Mouse (Mus musculus): ENCODE measurements around the gene Mab21l3. TPM values are rescaled to one million over a fixed set of nuclear protein-coding genes. Genes with fewer than 3 reads are reported as not detected.
"Not testable (repeated sequence)": the region's sequence is repeated elsewhere in the genome, so short reads cannot be mapped to it uniquely, and the experiment has no call there.

The Mab21l3 gene
- total RNA-seq, 2 experiments from 2014 or later: 0.14 TPM; not detected in 1

DNA sequence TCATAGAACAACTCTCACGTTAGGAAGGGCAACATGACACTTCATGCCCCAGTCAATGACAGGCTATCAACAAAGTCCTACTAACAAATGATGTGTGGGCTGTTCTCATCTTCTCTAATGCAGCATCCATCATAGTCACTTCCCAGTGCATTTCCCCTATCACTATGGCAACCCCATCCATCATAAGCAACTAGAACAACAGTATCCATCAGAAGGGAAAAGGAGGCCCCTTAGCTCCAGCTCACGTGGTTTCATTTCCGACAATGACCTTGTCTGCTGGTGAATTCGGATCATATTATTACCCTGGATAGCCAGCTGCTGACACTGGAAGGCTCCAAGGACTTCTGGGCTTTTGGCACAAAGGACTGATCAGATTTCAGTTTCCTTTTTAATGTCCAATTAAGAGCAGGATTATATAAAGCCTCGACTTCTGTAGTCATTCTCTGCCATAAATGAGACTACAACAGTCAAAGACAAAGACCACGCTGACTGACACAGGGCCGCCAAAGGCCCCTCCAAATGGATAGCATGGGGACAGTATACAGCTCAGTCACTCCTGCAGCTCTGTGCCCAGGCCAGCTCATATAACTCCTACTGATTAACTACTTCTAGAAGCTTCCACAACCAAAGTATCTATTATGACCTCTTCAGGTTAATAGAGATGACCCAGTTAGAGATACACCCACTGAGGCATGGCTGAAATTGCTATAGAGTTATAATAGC, 6.2 kb downstream of the Mab21l3 start:
- DNase-seq (ENCODE audit: extremely low spot score in 1 of 2, low spot score in 1 of 2): no peak

DNA sequence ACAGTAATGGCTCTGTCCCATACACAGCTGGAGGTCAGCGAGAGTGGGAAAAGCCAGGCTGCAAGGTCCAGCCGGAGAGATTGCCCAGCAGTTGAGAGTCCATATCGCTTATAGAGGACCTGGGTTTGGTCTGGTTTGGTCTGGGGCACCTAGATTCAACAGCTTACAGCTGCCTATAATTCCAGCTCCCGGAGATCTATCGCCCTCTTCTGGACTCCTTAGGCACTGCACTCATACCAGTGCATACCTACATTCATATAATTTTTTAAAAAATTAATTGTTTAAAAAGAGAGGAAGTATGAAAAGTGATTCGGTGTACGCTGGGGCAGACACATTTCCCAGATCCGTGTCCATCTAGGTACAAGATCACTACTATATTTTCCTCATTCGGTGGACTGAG, 9.4 kb downstream of the Mab21l3 start:
- no peak for DNase-seq (ENCODE audit: extremely low spot score in 1 of 2, low spot score in 1 of 2)

DNA sequence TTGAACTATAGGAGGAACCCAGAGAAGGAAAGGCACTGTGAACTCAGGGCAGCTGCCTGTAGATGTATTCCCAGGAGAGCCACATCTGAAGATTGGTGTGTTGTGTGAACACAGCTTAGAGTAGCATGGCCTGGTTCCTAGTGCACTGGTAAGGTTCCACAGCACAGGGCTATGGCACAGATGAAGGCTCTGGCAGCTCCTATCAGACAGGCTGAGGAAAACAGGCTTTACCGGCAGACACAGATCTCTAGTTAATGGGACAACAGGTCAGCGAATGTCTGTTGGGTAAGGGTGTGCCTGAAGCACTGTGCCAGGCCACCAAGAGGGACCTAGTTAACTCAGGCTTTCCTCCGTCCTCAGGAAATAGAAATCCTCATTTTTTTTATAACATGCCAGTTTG, 11.8 kb downstream of the Mab21l3 start:
- no peak for DNase-seq (ENCODE audit: extremely low spot score in 1 of 2, low spot score in 1 of 2)

DNA sequence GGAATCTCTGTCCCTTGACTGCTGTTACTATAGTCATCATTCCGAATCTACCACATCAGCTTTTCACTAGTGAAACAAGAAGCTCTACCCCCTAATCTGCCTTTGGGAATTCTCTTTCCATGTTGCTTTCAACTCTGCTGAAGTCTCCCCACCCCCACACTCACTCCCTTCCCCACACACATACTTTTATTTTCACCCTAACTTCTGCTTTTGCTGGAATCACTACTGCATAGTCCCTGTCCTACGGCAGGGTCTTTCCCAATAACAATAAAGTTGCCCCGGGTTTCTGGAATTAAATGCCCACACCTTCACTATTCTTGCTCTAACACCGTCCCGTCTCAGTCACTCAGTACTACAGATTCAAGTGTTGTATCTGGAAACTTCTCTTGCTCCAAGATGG, 12.2 kb downstream of the Mab21l3 start:
- no peak for DNase-seq (ENCODE audit: extremely low spot score in 1 of 2, low spot score in 1 of 2)

DNA sequence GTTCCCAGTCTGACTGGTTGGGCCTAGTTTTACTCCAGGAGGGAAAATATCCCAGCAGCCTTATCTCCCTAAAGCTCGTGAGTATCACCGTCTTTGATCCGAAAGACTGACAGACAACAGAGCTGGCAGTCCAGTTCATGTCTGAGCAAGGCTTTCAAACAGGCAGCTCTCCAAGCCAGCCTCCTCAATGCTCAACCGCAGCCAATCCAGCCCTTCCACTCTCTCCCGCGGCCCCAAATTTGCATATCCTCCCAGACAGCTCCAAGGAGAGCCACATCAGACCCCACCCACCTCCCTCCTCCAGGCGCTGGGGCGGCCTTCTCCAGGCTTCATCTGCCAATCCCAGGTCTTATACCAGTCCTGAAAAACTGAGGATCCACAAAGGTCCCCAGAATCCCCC, 12.7 kb downstream of the Mab21l3 start:
- DNase-seq (ENCODE audit: extremely low spot score in 1 of 2, low spot score in 1 of 2): peak in 1 of 2 experiments; percentile 17

DNA sequence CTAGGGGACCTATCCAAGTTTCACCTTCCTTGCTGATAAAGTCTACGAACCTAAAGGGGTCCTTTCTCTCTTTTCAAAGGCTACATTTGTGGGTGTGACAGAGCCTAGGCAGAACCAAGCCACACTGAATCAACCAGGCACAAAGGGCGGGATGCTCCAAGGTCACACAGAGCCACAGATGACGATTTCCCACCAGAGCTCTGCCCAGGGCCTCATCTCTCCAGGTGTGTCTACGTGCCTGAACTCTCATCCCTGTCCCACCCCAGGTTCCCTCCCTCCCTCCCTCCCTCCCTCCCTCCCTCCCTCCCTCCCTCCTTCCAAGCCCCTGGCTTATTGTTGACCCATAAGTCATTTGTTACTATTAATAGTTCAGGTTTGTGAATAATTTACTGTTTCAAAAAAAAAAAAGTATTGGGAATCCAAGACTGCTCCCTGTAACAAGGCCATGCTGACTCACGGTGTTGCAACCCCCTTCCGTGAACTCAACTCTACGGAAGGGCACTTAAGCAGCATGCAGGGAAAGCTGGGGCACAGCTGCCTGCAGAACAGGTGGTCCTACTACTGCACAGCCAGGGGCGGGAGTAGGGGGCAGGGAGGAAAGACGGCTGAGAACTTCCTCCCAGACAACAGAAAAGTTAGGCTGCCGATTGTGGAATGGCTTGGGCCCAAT, 17.4 kb downstream of the Mab21l3 start:
- DNase-seq (ENCODE audit: extremely low spot score in 1 of 2, low spot score in 1 of 2): no peak

DNA sequence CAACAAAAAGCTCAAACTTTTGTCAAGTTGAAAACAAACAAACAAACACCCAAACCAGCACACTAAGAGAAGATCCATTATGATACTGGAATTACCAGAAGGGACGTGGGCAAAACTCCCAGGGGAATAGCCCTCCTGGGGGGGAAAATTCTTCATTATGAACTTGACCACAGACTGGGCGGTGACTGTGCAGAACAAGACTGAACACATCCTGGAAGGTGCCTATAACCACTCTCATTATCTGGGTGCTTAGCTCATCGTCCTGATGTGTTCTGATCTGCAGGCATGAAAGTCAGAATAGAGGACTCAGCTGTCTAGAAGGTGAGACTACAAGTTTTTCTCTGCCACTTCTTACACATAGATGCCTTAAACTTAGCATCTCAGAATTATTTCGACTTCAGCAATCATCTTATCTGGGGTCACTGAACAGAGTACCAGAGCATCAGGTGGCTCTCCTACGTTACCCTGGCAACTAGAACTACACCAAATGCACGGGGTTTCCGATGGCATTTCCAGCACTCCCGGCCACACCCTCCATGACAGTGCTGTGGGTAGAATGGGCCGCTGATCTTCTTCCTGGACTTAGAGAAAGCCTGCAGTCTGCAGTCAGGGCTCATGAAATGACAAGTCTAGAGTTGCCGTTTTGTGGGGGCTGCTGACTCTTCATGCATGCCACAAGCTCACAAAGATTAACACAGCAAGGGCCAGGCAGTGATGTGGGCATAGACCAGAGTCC, 18.7 kb downstream of the Mab21l3 start:
- DNase-seq (ENCODE audit: extremely low spot score in 1 of 2, low spot score in 1 of 2): no peak

DNA sequence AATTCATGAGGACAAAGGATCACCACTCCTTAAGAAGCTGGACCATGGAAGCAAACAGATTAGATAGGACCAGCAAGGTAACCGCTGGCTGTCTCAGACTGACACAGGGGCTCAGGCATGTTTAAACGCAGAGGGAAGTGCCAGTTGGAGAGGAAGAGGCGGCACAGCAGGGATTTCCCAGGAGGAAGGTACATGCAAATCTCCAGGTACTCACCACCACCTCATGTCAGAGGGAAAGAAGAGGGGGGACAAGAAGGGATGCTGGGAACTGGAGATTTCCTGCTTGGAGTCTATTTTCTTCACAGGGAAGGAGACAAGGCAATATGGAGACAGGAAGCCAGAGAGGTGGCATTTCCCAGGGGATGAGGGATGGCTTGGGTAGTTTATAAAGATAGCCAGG, 20.2 kb downstream of the Mab21l3 start:
- DNase-seq (ENCODE audit: extremely low spot score in 1 of 2, low spot score in 1 of 2): no peak

DNA sequence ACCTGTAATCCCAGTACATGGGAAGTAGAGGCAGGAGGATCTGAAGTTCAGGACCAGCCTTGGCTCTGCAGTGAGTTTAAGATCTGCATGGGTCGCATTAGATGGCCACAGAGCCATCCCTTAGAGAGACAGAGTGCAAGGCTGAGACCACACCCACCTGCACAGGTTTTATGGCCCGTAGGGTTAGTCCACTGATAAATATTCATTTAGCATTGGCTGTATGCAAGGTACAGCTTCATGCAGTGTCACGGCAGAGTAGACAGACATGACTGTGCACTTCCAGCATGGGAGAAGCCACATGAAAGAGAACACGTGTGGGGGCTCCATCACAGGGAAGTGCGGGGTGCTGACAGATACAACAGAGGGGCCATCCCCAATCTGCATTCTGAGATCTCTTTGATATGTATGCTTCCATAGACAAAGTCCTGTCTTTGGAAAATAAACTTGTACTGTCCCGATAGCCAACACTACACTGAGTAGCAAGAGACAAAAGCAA, 21.5 kb downstream of the Mab21l3 start:
- no peak for DNase-seq (ENCODE audit: extremely low spot score in 1 of 2, low spot score in 1 of 2)

DNA sequence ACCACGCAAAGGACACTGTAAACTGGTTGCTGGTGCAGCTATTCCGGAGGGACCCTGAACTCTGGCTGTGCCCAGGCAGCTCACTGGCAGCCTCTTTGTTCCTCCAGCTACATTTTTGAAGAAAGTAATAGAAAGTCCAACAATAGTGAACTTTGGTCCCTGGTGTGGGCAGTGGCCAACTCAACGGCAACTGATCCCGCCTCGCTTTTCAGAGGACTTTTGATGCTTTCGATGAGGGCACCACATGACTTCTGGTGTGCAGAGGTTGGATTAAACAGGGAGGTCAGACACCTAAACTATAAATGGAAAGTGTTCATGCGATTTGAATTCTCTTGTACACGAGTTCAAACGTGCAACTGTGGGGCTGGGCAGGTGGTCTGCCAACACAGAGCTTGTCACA, 24.4 kb downstream of the Mab21l3 start:
- DNase-seq (ENCODE audit: extremely low spot score in 1 of 2, low spot score in 1 of 2): no peak

DNA sequence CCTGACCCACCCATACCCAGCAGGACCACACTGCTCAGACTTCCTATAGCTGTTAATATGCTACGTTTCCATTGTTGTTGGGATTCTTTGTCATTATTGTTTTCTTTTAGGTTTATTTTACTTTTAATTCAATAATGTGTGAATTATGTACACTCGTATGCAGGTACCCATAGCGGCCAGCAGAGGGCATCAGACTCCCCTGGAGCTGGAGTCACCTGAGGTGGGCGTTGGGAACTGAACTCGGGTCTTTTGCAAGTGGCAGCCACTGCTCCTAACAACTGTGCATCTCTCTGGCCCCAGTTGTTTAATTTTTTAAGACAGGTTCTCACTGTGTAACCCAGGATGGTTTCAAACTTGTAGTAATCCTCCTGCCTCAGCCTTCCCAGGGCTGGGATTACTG, 26.7 kb downstream of the Mab21l3 start:
- no peak for DNase-seq (ENCODE audit: extremely low spot score in 1 of 2, low spot score in 1 of 2)

DNA sequence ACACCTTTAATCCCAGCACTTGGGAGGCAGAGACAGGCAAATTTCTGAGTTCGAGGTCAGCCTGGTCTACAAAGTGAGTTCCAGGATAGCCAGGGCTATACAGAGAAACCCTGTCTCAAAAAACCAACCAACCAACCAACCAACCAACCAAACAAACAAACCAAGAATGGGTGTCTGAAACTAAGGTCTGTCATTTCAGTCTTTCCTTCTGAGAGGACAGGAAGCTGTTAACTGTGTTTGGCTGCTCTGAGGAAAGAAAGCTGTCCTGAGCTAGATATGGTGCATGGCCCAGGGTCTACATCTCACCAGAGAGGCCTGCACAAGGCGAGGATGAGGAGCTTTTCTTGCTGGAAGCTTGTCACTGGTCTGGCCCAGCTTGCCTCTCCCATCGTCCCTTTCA, 28.1 kb downstream of the Mab21l3 start:
- not testable (repeated sequence) for DNase-seq (ENCODE audit: extremely low spot score in 1 of 2, low spot score in 1 of 2)

DNA sequence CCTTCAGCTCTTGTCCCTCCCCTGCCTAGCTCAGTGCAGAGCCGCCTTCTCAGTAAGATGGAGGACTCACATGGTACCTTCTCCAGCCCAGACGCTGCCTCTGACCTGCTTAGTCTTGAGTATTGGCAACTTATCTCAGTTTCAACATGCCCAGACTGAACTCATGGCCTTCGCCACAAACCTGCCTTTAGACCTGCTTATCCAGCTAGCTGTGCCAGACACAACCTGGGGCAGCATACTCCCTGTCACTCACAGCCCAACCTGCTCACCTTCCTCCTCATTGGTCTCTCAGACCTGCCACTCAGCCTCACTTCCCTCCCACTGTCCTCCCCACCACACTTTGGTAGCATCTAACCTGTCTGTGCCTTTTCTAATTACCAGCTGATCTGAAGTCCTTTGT, 32.8 kb downstream of the Mab21l3 start:
- DNase-seq (ENCODE audit: extremely low spot score in 1 of 2, low spot score in 1 of 2): no peak

DNA sequence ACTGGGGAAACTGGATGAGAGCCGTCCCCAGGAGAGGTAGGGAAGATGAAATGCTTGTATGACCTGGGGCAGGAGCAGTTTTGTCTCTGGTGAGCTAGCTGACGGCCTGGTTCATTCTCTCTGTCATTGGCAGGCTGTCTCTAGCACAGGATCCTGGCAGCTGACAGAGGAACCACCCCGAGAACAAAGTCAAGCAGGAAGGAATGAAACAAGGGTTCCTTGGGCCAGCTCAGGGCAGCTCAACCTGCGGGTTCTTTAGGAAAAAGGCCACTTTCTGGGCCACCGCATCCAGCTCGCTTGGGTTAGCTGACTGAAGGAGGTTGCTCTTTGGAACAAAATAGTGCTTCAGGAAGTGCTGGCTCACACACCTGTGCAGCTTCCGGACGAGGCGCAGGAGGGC, 34.0 kb downstream of the Mab21l3 start:
- no peak for DNase-seq (ENCODE audit: extremely low spot score in 1 of 2, low spot score in 1 of 2)

DNA sequence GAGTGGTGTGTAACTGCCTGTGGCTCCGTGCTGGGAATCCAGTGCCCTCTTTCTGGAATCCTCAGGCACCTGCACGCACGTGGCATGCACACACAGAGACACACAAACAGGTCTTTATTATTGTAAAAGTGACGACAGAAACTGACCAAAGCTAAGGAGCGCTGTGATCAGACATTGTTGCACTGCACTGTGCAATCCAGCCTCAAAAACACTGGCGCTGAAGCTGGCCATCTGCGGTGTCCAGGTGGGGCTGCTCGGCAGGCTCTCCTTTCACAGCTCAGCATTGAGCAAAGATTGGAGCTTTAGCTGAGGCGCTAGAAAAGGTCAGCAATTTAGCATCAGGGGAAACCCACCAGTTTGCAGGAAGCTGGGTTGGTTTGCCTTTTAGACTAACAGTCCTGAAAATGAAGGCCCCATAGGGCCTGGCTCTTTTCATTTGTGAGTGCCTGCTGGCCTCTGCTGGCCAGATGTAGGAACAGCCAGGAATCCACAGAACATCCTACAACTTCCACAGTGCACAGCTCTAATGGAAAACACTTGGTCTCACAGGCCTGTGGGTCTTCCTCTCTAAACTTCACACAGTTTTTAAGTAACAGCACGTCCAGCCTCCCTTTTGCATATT, 36.3 kb downstream of the Mab21l3 start:
- DNase-seq (ENCODE audit: extremely low spot score in 1 of 2, low spot score in 1 of 2): peak; percentile 58 to 73

DNA sequence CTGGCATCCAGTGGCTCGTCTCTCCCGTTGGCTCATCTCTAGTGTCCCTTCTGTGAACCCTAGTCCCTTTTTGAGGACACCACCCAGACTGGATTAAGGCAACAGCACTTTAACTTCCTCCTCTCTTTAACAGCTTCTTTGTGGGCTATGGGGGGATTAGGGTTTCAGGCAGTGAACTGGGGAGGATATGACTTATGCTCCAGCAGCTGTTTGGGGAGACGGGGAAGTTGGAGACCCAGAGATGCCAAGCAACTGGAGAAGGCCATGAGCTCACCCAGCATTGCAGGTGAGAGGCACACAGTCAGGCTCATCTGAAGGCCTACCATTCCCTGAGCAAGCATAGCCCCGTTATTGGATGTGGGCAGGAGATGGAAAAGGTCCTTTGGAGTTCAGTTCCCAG, 36.8 kb downstream of the Mab21l3 start:
- no peak for DNase-seq (ENCODE audit: extremely low spot score in 1 of 2, low spot score in 1 of 2)

DNA sequence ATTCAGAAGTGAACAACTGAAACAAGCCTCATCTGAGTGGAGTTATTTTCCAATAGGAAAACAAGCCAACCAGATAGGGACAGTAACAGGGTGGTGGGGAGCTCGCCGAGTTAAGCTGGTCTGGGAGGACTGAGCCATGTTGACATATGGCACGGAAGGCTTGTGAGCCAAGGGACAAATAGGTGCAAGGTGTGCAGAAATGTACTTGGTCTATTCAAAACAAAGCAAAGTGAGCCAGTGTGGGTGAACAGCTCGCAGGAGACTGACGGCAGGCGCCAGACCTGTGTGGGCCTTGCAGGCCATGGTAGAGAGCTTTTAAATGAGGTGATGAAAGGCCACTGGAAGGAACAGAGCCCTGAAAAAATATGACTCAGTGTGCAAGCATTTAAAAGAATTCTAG, 41.1 kb downstream of the Mab21l3 start:
- no peak for DNase-seq (ENCODE audit: extremely low spot score in 1 of 2, low spot score in 1 of 2)

DNA sequence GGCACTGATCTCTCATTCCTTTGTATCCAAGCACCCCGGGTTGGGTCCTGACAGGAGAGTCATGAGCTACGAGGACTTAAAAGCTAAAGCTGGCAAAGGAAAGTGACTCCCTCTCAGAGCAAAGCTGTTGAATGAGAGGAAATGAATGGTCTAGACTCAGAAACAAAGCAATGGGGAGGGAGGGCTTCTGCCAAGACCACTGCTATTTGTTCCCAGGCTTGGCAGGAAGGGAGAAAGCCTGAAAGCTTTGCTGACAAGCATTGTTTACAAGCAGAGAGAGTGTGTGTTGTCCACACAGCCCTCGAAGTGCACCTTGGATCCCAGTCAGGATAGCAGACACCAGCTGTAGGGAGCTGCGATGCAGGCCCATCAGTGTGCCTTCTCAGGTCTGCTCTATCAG, 41.8 kb downstream of the Mab21l3 start:
- no peak for DNase-seq (ENCODE audit: extremely low spot score in 1 of 2, low spot score in 1 of 2)

DNA sequence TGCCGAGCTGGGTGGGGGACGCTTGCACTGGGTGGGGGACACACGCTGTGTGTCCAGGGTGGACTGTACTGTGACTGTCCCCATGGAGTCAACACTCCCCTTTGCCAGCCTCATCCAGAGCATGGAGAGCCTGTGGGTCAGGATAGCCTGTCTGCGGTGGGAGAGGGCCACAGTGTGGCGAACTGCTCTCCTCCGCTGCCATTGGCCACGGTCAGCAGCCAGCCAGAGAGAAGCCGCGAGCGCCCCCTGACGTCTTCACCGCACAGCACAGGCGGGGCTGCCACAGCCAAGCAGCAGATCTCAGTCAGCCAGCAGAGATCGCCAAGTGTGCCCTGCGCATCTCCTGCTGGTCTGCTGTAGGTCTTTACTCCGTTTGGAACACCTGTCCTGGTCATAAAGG, 42.6 kb downstream of the Mab21l3 start:
- DNase-seq (ENCODE audit: extremely low spot score in 1 of 2, low spot score in 1 of 2): peak; percentile 82 to 96

DNA sequence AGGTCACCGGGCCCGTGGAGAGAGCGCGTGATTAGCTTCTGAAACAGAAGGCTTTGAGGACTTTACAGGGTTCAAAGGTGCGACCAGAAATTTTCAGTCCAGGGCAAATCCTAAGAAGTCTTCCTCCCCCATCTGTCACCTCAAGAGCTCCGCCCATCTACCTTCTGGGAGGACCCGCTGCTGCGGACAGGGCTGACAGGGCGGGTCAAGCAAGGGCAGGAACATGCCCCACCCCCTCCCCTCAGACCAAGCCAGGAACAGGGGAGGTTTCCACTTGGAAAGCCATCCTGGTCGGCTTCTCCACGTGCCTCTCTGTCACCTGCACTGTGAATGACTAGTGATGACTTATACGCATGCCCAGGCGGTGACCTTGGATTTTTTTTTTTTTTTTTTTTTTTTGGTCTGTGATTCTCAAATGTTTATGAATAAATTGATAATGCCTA, 43.2 kb downstream of the Mab21l3 start:
- DNase-seq (ENCODE audit: extremely low spot score in 1 of 2, low spot score in 1 of 2): no peak

DNA sequence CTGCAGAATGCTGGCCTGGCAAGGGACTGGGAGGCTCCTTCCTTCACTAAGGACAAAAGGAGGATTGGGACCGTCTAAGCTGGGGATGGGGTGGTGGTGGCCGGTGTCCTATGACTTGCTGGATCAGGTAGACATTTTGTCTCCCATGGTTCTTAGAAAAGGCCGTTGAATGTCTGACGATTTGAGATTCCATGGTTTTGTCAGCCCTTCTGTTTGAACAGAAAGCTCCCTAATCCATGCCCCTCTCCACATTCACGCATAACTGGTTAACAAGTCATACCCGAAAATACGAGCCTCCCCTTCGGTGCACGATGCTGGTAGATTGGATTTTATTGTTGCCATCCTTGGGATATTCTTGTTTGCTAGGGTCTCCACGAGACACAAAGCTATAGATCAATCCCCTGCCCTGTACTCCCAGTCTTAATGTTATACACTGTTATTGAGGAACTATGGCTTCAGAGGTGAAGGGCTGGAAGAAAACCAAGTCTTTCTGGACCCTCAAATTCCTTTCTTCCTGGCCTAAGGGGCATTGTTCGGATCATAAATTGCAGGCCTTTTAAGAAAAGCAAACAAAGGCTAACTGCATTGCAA, 43.7 kb downstream of the Mab21l3 start:
- no peak for DNase-seq (ENCODE audit: extremely low spot score in 1 of 2, low spot score in 1 of 2)

All from layer of hippocampus, postnatal 25 days (tissue).